Mouse (Mus musculus): ENCODE results near the gene Ifit2.
A peak's percentile ranks its signal among the peaks of the same experiment; 100 is the strongest.

Ifit2 gene

DNA sequence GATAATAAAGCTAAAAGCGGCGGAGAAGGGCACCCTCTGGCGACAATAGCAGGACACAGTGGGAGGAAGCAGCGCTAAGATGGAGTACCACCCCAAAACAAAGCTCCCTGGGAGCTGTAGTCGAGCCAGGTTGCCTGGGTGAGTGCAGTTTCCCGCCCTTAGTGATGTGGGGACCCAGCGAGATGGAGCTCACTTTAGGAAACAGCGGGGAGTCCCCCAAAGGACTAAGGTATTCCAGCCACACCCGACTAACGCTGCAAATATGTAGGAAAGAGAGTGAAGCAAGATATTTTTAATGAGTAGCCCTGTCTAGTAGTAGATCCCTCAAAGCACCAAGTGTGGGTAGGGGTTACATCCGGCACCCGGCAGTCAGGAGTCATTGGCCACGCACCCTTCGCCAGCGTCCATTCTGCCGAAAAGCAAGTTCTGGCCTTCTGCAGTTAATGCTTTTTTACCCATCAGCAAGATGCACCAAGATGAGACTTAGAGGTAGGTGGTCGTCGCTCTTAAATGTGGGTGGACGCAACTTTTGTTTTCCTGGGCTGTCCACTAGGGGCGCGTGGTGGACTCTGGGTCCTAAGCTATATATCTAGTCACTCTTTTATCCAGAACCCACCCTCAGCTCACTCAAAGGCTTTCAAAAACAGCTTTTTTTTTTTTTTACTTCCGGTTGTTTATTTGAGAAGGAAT, at the start of gene Ifit2:
Gene Ifit2 (plus strand): TSS at position 161 of the 690 bp plus-strand sequence.
- DNase-seq (ENCODE audit: inconsistent age in 2 of 2, low spot score in 1 of 2): peak; percentile 67 to 87

- peak; percentile 88 to 95 for DNase-seq (ENCODE audit: inconsistent age in 2 of 2, low spot score in 1 of 2)
Observed at GRCm38 (mm10) chr19:34500763-34501162, 49.7 kb upstream of the Ifit2 start.

GRCm38 (mm10) chr19:34505161-34505721, 45.3 kb upstream of the Ifit2 start:
- DNase-seq (ENCODE audit: inconsistent age in 2 of 2, low spot score in 1 of 2): no peak

- DNase-seq (ENCODE audit: inconsistent age in 2 of 2, low spot score in 1 of 2): no peak
Observed at GRCm38 (mm10) chr19:34510717-34511116, 39.8 kb upstream of the Ifit2 start.

DNA sequence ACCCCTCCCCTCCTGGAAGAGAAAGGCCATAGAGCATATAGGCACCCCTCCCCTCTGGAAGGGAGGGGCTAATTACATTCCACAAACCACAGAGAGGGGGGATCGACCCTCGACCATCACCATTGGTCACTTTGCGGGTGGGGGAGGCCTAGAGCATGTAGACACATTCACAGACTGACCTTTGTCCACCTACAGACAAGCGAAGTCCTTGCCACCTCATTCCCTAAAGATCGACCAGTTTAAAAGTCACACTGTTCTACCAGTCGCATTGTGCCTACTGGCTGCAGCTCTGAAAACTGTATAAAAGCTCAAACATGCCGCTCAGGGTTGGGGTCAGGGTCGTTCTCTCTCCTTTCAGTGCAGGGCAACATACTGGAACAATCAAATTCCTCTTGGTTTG, 39.0 kb upstream of the Ifit2 start:
- peak in 1 of 2 experiments; percentile 76 for DNase-seq (ENCODE audit: inconsistent age in 2 of 2, low spot score in 1 of 2)

DNA sequence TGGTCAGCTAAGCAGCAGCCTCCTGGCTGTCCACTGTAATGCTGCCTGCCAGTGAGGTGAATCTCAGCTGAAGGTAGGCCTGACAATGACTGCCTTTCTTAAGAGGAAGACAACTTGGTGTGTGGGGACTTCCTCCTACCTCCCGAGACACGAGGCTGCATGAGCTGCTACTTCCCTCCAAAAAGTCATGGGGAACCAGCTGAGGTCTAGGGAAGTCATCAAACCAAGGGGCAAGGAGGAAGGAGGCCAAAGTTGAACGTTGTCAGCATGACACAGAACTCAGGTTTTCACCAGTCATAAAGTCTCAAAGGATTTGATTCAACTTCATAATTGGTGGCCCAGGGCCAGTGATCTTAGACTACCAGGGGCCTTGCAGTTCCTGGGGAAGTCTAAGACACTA, 34.8 kb upstream of the Ifit2 start:
- DNase-seq (ENCODE audit: inconsistent age in 2 of 2, low spot score in 1 of 2): peak in 1 of 2 experiments; percentile 61

GRCm38 (mm10) chr19:34516346-34516745, 34.1 kb upstream of the Ifit2 start:
- peak in 1 of 2 experiments; percentile 54 for DNase-seq (ENCODE audit: inconsistent age in 2 of 2, low spot score in 1 of 2)

DNA sequence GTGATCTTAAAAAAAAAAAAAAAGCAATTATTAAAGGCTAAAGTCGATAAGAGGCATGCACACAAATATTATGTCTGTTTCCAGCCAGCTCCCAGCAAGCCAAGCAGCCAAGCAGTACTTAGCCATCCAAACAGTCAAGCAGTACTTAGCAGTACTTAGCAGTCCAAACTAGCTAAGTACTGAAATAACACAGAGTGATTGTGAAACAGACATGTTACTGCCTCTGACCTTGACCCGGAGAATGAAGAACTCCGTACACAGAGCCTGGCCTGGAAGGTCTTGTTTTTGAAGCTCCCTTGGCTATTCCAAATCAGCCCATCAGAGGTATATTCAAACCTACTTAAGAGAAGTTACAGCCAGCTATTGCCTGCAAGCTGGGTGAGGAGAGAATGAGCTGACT, 33.3 kb upstream of the Ifit2 start:
- DNase-seq (ENCODE audit: inconsistent age in 2 of 2, low spot score in 1 of 2): peak; percentile 59 to 89

DNA sequence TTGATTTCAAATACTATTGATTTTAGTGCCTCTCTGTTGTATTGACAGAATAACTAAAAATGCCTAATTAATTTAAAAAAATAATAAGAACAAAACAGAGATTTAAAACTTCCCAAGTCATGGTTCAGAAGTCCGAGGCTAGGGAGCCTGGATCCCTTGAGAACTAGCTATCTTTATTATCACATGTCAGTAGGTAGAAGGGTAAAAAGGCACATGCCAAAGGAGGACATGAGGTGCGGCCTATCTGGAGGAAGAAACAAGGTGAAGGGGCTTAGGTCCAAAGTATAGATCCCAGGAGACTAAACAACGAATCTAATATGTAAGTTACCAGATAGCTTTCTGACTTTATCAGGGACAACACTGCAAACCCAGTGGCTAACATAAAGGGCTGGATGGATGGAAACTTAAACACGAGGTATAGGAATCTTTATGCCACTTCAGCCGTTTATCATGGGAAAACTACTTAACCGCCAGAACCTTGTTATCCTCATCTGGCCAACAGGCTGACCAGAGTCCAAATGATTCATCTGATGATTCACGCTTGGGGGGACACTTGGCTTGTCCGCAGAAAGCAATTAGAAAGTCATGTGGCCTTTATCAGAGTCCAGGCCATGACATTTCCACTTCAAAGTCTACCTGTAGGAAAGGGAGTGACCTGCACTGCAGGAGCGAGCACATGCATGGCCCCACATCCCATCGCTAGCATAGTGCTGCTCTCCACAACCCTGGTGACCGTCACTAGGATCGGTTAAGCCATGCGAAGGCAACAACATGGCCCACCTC, 32.5 kb upstream of the Ifit2 start:
- peak; percentile 85 to 94 for DNase-seq (ENCODE audit: inconsistent age in 2 of 2, low spot score in 1 of 2)

DNA sequence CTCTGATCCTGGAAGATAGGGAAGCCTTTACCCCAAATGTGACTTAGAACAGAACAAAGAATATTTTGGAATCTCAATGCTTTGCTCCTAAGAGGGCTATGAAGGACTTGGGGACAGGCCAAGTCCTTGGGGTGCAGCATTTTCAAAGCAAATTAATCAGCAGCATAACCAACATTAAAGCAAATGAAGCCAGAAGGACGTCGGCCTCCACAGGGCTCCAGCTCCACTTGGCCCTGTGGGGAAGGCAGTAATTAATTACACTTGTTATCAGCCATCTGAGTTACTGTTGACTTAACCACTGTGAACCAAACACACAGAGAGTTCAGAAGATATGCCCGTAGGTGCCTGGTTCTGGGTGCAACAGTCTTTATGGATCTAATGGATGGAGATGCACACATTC, 31.7 kb upstream of the Ifit2 start:
- DNase-seq (ENCODE audit: inconsistent age in 2 of 2, low spot score in 1 of 2): peak; percentile 69 to 91

- peak; percentile 48 to 88 for DNase-seq (ENCODE audit: inconsistent age in 2 of 2, low spot score in 1 of 2)
Observed at GRCm38 (mm10) chr19:34519646-34520045, 30.8 kb upstream of the Ifit2 start.

DNA sequence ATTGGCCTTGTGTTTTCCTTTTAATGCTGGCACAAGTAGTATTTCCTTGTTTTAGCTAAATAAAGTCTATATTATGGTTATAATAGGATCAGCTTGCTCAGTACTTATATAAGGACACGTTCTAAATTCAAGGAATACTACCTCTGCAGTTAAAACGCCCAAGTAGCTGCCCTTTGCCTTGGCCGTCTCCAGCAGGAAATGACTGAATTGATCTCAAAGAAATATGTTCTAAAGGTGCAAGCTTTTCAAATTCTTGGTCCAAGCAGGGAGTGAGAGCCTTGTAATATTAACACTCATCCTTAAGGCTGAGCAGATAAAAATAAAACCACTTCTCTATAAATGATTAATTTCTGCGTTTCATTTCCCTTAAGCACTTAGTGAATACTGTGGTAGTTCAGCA, 30.4 kb upstream of the Ifit2 start:
- DNase-seq (ENCODE audit: inconsistent age in 2 of 2, low spot score in 1 of 2): peak in 1 of 2 experiments; percentile 60

GRCm38 (mm10) chr19:34521361-34521760, 29.1 kb upstream of the Ifit2 start:
- peak in 1 of 2 experiments; percentile 53 for DNase-seq (ENCODE audit: inconsistent age in 2 of 2, low spot score in 1 of 2)

GRCm38 (mm10) chr19:34521978-34522377, 28.5 kb upstream of the Ifit2 start:
- DNase-seq (ENCODE audit: inconsistent age in 2 of 2, low spot score in 1 of 2): peak in 1 of 2 experiments; percentile 46

GRCm38 (mm10) chr19:34523106-34523725, 27.3 kb upstream of the Ifit2 start:
- peak in 1 of 2 experiments; percentile 37 for DNase-seq (ENCODE audit: inconsistent age in 2 of 2, low spot score in 1 of 2)

GRCm38 (mm10) chr19:34524646-34525045, 25.8 kb upstream of the Ifit2 start:
- DNase-seq (ENCODE audit: inconsistent age in 2 of 2, low spot score in 1 of 2): peak in 1 of 2 experiments; percentile 74

GRCm38 (mm10) chr19:34526321-34526923, 24.1 kb upstream of the Ifit2 start:
- DNase-seq (ENCODE audit: inconsistent age in 2 of 2, low spot score in 1 of 2): peak; percentile 38 to 87

DNA sequence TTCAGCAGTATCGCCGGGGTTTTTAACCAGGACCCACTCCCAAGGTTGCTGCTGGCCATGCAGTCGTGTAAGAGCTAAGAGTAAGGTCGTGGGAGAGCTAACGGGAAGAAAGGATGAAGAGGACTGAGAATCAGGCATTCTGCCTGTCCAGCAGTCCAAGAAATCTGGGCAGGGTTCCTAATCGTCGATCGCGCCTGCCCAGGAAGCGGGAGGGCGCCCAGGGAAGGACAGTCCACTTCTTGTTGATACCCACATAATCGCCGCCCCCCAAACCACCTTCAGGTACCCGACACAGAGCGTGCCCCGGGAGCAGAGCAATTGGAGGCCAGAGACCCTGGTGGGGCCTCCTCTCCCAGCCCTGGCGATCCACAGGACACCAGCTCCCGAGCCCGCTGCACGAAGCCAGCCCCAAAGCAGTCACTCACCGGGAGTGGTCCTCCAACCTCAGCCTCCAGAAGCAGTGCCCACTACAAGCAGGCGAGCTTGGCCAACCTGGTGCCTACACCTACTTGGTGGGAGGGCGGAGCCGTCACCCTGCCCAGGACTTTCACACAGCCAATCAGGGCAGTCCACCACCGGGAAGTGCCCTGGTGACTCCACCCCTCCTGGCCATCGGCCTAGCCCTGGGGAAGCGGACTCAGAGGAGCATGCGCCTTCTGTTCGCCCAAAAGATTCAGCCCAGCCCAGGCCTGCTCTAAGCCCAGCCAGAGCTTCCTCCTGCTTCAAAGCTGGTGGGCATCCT, 23.4 kb upstream of the Ifit2 start, which contains the start of gene Lipa:
Gene Lipa (minus strand): TSS at position 534 of the 742 bp plus-strand sequence.
- DNase-seq (ENCODE audit: inconsistent age in 2 of 2, low spot score in 1 of 2): peak; percentile 97 to 98

DNA sequence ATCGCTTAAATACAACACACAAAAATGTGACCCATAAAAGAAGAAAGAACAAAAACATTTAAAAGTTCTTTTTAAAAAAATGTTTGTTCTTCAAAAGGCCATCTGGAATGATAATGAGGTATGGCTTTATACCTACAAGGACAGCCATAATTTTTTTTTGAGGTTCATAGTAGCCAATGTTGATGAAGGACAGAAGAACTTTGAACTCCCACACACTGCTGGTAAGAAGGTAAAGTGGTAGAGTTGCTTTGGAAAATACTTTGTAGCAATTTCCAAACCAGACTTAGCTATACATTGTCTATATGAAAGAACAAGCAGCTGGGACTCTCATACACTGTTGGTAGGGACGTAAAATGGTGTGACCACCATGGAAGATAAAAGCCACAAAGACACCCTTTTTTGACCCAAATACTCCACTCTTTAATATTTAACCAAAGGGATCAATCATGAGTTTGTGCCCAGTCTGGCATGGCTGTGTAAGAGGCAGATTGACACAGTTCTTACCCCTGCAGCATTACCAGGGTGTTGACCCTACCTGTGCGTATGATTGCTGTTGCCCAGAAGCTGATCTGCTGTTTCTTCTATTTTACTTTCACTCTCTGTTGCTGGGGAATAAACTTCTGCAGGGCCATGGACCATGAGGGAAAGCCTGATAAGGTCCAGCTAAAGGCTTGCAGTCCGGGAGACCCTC, 18.3 kb upstream of the Ifit2 start:
- no peak for DNase-seq (ENCODE audit: inconsistent age in 2 of 2, low spot score in 1 of 2)

GRCm38 (mm10) chr19:34539422-34539821, 11.1 kb upstream of the Ifit2 start:
- DNase-seq (ENCODE audit: inconsistent age in 2 of 2, low spot score in 1 of 2): no peak

Measured in adrenal gland, adult (tissue).